Mouse (Mus musculus): Measurements from ENCODE around the gene Sgsm1.

GRCm38 (mm10) chr5:113195451-113195850 lies 115.1 kb downstream of the Sgsm1 start:
- TF ChIP-seq POLR2A (IDR thresholded peaks at IDR 0.05; ENCODE audit: low read depth, low read length), result no peak
- TF ChIP-seq CTCF (IDR thresholded peaks at IDR 0.05; ENCODE audit: extremely low read depth, insufficient read depth, insufficient read length, insufficient replicate concordance), result no peak
